Mouse (Mus musculus): ENCODE measurements around the gene Lmtk2. TPM values are rescaled to one million over a fixed set of nuclear protein-coding genes. Genes with fewer than 3 reads are reported as not detected.

Lmtk2 gene
- polyA plus RNA-seq, 1 experiment from 2014 or later: 10.2 TPM

DNA sequence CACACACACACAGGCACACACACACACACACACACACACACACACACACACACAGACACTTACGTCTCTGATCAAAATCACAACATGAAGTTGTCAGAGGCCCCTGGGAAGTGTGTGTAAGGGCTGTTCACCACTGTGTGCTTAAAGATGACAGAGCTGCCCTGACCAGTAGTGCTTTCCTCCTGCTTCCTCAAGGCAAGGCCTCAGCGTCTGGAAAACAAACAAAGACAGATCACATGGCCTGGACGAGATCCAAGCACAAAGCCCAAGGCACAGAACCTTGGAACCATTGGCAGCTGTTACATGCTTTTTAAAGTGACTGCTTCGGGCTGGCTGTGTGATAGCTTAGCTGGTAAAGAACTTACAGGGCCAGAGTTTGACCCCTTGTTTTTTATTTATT is 58.4 kb downstream of the Lmtk2 start:
- WGBS: 27% methylated on average over 4 of the region's 4 CpGs
- no peak overlapping the region for H3K4me2 ChIP-seq
- ATAC-seq (ENCODE audit: low FRiP score, low read depth): peak; percentile 65; the same call in 1 of the 2 replicates

DNA sequence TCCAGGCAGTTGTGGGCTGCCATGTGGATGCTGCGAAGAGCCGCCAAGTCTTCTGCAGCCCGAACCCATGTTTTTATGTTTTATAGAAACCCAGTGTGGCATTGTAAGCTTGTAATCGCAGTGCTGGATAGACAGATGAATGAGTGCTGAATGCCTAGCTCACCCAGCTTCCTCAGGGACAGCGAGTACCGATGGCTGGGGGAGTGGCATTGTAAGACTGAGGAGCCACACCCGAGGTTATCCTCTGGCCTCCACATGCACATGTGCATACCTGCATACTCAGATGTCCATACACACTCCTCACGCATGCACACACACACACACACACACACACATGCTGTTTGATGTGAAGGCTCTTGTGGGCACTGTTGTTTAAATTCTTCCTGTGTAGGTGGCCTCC is 58.9 kb downstream of the Lmtk2 start:
- no peak for ATAC-seq (ENCODE audit: low FRiP score, low read depth)
- Histone ChIP-seq H3K4me3 (no peak overlapping the region), H3K4me1 (replicated peaks) (peaks cover 9% of the 10 kb centered on the region), H3K4me2 (no peak overlapping the region), H3K9ac (no peak overlapping the region), H3K27ac (replicated peaks) (peak overlapping the region; percentile 61), H3K27me3 (no peaks in the 10 kb centered on the region), H3K9me3 (no peaks in the 10 kb centered on the region), H3K36me3 (peaks cover 33% of the 10 kb centered on the region)
- WGBS: 85% methylated on average over 8 of the region's 8 CpGs

More for the DNA sequence above, 58.4 kb downstream of the Lmtk2 start:
- H3K4me3 ChIP-seq: no peak overlapping the region
- peaks cover 9% of the 10 kb centered on the region for H3K4me1 ChIP-seq (replicated peaks)
- H3K9ac ChIP-seq: no peak overlapping the region
- H3K36me3 ChIP-seq: peaks cover 29% of the 10 kb centered on the region
- peak overlapping the region; percentile 61 for H3K27ac ChIP-seq (replicated peaks)
- no peaks in the 10 kb centered on the region for H3K27me3 ChIP-seq
- H3K9me3 ChIP-seq: no peaks in the 10 kb centered on the region

DNA sequence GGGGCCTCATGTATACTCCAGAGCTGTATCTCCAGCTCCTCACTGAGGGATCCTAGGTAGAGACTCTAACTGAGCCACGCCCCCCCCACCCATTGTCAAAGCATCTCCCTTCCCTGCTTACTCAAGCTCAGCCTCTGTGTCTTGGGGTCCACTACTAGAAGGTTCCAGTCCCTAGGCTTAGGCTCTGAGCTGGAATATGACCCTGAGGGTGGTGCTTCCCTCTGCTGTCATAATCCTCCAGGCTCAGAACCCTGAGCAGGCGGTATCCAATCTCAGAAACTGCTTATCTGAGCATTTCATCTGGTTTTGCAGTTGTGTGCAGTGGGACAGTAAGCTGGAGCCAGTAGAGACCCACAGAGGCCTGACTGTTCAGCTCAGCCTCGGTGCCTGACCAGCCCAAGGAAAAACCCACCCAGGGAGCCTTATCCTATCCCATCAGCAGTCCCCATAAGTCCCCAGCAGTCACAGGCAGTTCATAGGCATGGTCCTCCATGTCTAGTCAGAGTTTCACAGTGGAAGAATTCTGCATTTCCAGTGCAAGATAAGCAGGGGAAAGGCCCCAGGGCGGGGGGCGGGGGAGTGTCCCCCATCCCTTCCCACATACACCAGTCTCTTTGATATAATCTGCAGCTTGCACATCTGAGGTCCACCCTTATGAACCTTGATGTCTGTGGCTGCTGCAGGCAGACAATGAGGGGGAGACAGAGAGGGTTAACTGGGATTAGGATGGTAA is 62.0 kb downstream of the Lmtk2 start:
- H3K4me3 ChIP-seq: no peak overlapping the region
- peaks cover 48% of the 10 kb centered on the region for H3K36me3 ChIP-seq
- 89% methylated on average over 5 of the region's 5 CpGs for WGBS
- no peaks in the 10 kb centered on the region for H3K27me3 ChIP-seq
- no peak overlapping the region for H3K27ac ChIP-seq (replicated peaks)
- no peak overlapping the region for H3K9ac ChIP-seq
- no peaks in the 10 kb centered on the region for H3K9me3 ChIP-seq
- H3K4me1 ChIP-seq (replicated peaks): peaks cover 9% of the 10 kb centered on the region
- no peak for ATAC-seq (ENCODE audit: low FRiP score, low read depth)
- no peak overlapping the region for H3K4me2 ChIP-seq

DNA sequence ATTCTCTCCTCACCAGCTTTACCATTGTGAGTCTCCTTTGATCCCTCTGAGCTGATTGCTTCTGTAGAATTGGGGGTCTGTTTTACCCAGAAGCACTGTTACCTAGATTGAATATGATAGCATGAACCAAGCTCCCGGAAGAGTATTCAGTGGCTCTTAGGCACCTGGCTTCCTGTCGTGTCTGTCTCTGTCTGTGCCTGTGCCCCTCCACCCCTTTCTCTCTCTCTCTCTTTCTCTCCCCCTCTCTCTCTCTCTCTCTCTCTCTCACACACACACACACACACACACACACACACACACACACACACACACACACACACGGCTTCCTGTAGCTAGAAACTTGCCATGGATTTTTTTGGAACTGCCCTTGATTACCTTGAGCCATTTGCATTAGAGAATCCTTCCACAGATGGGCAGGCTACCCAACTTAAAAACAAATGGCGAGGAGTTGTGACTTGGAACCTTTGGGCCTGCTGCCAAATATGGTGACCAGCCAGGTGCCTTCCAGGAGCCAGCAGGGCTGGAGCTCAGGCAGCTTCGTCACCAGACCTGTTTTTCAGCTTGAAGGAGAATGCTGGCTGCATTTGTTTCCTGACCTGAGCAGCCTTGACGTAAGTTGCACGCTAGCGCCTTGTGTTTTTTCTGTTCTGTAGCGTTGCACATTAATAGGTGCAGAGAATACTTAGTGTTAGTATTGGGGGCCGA is 62.7 kb downstream of the Lmtk2 start:
- Histone ChIP-seq H3K4me1 (replicated peaks) (peaks cover 9% of the 10 kb centered on the region), H3K36me3 (peaks cover 46% of the 10 kb centered on the region), H3K9ac (no peak overlapping the region), H3K27me3 (no peaks in the 10 kb centered on the region), H3K4me3 (no peak overlapping the region), H3K9me3 (no peaks in the 10 kb centered on the region), H3K4me2 (no peak overlapping the region), H3K27ac (replicated peaks) (no peak overlapping the region)
- no peak for ATAC-seq (ENCODE audit: low FRiP score, low read depth)
- 82% methylated on average over 10 of the region's 10 CpGs for WGBS

DNA sequence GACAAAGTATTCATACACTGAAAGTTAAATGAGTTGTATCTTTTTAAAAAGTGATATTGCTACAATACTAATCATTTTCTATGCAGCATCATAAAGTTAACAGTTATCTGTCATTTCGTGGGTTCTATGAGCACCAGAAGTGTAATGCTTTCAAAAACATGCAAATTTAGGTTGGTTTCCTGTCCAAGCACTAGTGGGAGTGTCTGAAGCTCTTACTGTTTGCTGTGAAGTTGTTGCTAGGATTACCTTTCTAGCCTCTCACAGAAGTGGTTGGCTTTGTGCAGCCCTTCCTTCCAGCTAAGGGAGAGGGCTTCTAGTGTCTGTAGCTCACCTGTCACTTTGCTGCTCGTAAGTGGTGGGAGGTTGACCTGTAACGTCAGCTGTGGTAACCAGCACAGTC is 65.5 kb downstream of the Lmtk2 start:
- Histone ChIP-seq H3K27ac (replicated peaks) (no peak overlapping the region), H3K9ac (no peak overlapping the region)
- WGBS: 94% methylated on average over 3 of the region's 3 CpGs

DNA sequence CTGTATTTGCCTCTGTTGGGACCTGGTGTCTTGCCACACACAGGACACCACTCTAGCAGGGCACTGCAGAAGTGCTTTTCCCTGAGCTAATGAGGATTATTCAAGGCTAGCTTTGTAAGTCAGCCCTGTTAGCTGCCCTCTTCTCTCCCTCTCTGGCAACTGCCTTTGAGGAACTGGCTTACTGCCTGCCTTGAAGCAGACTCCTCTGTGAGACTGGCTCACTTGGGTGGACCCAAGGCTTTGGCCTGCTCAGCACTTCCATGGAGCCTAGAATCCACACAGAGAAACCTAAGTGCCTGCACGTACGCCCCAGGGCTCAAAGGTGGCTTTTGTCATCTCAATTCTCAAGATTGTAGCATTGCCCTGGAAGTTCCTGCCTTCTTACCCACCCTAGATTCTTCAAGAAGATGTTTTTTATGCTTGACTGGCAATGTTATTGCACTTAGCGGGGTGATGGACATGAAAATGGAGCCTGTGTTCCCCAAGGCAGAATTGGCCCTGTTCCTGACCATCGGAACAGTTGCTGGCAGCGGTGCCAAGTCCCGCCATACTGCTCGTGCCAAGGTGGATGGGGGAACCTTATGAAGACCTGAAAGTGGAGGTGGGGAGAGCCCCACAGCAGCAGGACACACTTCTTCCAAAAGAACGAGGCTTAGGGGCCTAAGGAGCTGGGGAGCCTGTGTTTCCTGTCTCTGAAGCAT is 69.2 kb downstream of the Lmtk2 start:
- Histone ChIP-seq H3K36me3 (peaks cover 52% of the 10 kb centered on the region), H3K9ac (no peak overlapping the region), H3K4me1 (replicated peaks) (no peaks in the 10 kb centered on the region), H3K27me3 (no peaks in the 10 kb centered on the region), H3K27ac (replicated peaks) (0 out of 2 replicates have a peak overlapping the region, but pooled peaks have one; percentile 4), H3K4me3 (no peak overlapping the region), H3K4me2 (no peak overlapping the region), H3K9me3 (no peaks in the 10 kb centered on the region)
- ATAC-seq (ENCODE audit: low FRiP score, low read depth): no peak
- WGBS: 81% methylated on average over 8 of the region's 8 CpGs

More for the DNA sequence above, 65.5 kb downstream of the Lmtk2 start:
- Histone ChIP-seq H3K4me3 (no peak overlapping the region), H3K27me3 (no peaks in the 10 kb centered on the region), H3K4me2 (no peak overlapping the region), H3K36me3 (peaks cover 37% of the 10 kb centered on the region), H3K4me1 (replicated peaks) (no peaks in the 10 kb centered on the region), H3K9me3 (no peaks in the 10 kb centered on the region)
- no peak for ATAC-seq (ENCODE audit: low FRiP score, low read depth)

DNA sequence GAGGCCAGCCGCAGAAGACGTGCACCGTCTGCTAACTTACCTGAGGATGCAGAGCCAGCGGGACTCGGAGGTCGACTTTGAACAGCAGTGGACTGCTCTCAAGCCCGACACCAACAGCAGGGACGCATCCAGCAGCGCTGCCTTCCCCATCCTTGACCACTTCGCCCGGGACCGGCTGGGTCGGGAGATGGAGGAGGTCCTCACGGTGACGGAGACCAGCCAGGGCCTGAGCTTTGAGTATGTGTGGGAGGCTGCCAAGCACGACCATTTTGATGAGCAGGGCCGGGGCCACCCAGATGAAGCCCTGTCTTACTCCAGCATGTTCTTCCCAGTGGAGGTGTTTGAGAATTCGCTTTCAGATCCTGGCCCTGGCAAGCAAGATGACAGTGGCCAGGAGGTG is 73.4 kb downstream of the Lmtk2 start:
- no peak for ATAC-seq (ENCODE audit: low FRiP score, low read depth)
- H3K4me1 ChIP-seq (replicated peaks): no peaks in the 10 kb centered on the region
- no peak overlapping the region for H3K27ac ChIP-seq (replicated peaks)
- H3K4me3 ChIP-seq: no peak overlapping the region
- H3K4me2 ChIP-seq: no peak overlapping the region
- H3K9me3 ChIP-seq: no peaks in the 10 kb centered on the region
- 93% methylated on average over 18 of the region's 18 CpGs for WGBS
- H3K27me3 ChIP-seq: no peaks in the 10 kb centered on the region
- no peak overlapping the region for H3K9ac ChIP-seq
- peaks cover 58% of the 10 kb centered on the region for H3K36me3 ChIP-seq

DNA sequence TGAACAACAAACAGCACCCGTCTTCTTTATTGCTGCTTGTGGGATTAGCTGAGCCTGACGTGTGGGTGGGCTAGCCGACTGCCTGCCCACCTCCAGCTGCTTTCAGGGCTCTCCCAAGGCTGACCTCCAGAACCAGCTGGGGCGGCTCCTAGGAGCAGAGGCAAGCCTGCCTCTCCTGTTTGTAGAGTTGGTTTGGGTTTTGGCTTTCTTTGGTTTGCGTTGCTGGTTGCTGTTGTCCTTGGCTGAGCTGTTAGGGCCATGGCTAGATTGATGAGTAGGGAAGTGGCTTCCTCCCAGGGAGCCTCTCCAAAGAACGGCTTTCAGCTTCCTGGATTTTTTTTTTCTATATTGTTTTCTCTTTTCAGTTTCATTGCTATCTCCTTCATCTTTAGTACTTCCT is 78.0 kb downstream of the Lmtk2 start:
- no peak for ATAC-seq (ENCODE audit: low FRiP score, low read depth)
- H3K4me2 ChIP-seq: no peak overlapping the region
- no peak overlapping the region for H3K27ac ChIP-seq (replicated peaks)
- no peaks in the 10 kb centered on the region for H3K4me1 ChIP-seq (replicated peaks)
- no peaks in the 10 kb centered on the region for H3K9me3 ChIP-seq
- no peak overlapping the region for H3K4me3 ChIP-seq
- 74% methylated on average over 6 of the region's 6 CpGs for WGBS
- no peaks in the 10 kb centered on the region for H3K27me3 ChIP-seq
- no peak overlapping the region for H3K9ac ChIP-seq
- H3K36me3 ChIP-seq: peaks cover 38% of the 10 kb centered on the region

DNA sequence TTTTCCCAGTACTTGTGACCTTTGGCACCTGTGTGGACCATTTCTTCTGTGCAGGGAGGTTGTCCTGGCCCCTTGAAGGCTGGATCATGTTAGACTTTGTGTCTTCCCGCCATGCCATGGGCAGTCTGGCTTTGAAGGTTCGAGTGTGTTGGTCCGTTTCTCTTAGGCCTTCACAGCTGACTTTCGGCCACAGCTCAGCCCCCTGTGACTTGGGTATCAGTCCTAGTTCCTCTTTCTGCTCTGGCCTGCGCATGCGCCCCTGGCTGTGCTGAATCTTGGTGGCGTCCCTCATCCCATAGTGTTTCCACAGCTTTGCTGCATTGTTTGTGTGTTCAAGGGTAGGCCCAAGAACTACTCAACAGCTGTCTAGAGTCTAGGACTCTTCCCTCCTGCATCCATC is 81.0 kb downstream of the Lmtk2 start:
- Histone ChIP-seq H3K4me3 (no peak overlapping the region), H3K27me3 (no peaks in the 10 kb centered on the region), H3K36me3 (peaks cover 17% of the 10 kb centered on the region), H3K9ac (no peak overlapping the region), H3K27ac (replicated peaks) (no peak overlapping the region), H3K4me2 (no peak overlapping the region), H3K4me1 (replicated peaks) (no peaks in the 10 kb centered on the region), H3K9me3 (no peaks in the 10 kb centered on the region)
- no peak for ATAC-seq (ENCODE audit: low FRiP score, low read depth)
- 93% methylated on average over 7 of the region's 7 CpGs for WGBS

DNA sequence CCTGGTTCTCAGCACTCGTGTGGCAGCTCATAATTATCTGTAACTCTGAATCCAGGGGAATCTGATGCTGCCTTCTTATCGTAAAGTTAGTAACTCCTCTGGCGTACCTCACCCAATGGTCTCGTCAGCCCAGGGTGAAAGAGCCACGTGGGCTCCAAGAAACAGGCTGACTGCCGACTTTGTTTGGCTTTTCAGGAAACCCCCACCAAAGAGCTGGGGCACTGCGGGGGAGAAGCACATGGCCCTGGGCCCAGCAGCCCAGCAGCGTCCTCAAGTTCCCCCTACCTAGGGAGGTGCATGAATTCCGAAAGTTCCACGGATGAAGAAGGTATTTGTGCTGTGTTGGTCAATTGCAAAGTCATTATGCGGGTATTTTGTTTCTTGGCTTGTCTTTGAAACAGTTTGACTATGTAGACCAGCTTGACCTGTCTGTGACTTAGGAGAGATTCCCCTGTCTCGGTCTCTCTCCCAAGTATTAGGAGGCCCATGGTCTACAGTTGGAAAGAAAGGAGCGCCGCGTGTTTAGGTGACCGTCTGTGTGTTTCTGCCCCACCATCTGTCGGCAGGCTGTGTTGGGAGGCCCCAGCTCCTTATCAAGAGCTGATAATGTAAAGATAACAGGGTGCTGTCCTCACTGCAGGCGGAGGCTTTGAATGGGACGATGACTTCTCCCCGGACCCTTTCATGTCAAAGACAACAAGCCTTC is 82.5 kb downstream of the Lmtk2 start:
- H3K9ac ChIP-seq: no peak overlapping the region
- H3K4me1 ChIP-seq (replicated peaks): no peaks in the 10 kb centered on the region
- no peak overlapping the region for H3K4me3 ChIP-seq
- H3K4me2 ChIP-seq: no peak overlapping the region
- H3K9me3 ChIP-seq: no peaks in the 10 kb centered on the region
- H3K27me3 ChIP-seq: no peaks in the 10 kb centered on the region
- peaks cover 11% of the 10 kb centered on the region; the same call in 1 of the 2 replicates for H3K36me3 ChIP-seq
- WGBS: 83% methylated on average over 20 of the region's 20 CpGs
- no peak for ATAC-seq (ENCODE audit: low FRiP score, low read depth)
- no peak overlapping the region for H3K27ac ChIP-seq (replicated peaks)

DNA sequence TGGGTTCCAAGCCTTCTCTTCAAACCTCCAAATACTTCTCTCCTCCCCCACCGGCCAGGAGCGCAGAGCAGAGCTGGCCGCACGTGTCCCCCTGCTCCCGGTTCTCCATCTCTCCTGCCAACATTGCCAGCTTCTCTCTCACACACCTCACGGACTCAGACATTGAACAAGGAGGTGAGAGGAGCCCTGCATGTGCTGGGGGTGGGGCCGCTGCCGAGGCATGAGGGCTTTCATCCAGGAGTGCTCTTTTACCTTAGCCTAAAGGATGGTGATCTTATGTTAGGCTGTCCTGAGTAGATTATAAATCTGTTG is 83.0 kb downstream of the Lmtk2 start:
- no peaks in the 10 kb centered on the region for H3K4me1 ChIP-seq (replicated peaks)
- H3K4me3 ChIP-seq: no peak overlapping the region
- no peaks in the 10 kb centered on the region for H3K27me3 ChIP-seq
- peaks cover 11% of the 10 kb centered on the region; the same call in 1 of the 2 replicates for H3K36me3 ChIP-seq
- no peak for ATAC-seq (ENCODE audit: low FRiP score, low read depth)
- H3K9me3 ChIP-seq: no peaks in the 10 kb centered on the region
- 80% methylated on average over 8 of the region's 8 CpGs for WGBS
- H3K9ac ChIP-seq: no peak overlapping the region
- H3K27ac ChIP-seq (replicated peaks): no peak overlapping the region
- no peak overlapping the region for H3K4me2 ChIP-seq

All from hindbrain, embryonic 15.5 days (tissue).